Mouse (Mus musculus) spleen, postnatal 10 days (tissue): ENCODE measurements around the gene Gm10964.

Experiments
- DNase-seq, 2 experiments: peaks; one replicate each; pipeline ENCODE4 v3.0.0; 2021 to 2022; ENCODE audit warnings: low spot score in 2 of 2

The Gm10964 gene

GRCm38 (mm10) chr3:103739329-103739728 lies at the start of gene Gm10964:
Gene Gm10964, plus strand, starts transcription at chr3:103739366.
- DNase-seq: peak in 1 of 2 experiments; percentile 5

DNA sequence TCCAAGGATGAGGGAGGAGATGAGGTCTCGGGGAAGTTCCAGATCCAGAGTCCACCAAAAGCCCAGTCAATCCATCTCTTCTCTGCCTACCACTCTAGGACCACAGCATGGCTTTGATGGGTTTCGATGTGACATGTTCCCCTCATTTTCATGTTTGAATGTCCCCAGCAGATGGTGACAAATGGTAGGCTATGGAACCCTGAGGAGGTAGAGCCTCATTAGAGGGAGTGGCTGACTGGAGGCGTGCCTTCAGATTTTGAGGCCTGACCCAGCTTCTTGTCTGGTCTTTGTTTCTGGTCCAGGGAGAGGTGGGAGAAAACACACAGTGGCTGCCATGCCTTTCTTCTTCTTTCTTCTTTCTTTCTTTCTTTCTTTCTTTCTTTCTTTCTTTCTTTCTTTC lies 48.7 kb upstream of the Gm10964 start:
- no peak for DNase-seq

DNA sequence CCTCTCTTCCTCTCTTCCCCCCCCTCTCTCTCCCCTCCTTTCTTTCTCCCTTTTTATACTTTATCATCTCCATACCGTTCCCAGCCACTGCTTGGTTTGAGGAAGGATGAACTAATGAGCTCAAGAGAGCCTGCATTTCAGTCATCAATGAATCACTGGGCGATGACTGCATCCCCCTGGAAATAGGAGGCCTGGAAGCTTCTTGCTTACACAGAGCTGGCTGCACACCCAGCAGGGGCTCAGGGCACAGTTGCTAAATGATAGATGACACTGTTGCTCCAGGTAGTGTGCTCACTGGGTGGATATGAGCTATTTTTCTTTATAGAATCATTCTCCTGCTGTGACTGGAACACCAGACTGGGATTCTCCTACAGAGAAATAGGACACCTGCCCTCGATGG lies 43.6 kb upstream of the Gm10964 start:
- DNase-seq: no peak

DNA sequence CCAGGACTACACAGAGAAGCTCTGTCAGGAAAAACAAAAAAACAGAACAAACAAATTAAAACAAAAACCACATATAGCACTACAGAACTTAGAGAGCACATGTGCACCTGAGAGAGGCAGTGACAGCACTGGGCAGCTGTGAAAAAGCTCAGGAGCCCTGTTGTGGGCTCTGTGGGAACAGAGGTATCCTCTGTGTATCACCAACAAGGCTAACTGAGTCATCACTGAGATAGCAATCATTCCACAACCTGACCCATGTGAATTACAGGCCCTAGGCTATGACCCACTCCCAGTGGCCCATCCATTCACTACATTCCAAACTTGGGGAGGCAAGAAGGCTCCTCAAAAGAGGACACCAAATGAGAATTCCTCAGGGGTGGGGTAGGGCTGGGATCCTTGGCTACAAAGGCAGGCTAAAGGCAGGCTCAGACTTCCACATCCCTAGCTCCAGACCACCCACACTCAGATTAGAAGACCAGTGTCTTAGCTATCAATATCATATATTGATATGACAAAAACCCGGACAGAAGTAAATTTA lies 42.7 kb upstream of the Gm10964 start:
- no peak for DNase-seq

DNA sequence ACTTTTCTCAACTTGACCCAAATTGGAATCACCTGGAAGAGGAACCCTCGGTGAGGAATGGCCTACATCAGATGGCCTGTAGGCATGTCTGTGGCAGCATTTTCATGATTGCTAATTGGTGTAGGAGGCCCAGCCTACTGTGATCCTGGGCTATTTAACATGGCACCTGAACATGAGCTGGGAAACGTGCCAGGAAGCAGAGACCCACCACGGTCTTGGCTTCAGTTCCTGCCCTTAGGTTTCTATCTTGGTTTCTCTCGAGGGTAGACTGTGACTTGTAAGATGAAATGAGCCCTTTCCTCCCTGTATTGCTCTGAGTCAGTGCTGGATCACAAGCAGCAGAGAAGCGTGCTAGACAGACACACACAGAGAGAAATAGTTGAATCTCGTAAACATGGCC lies 34.5 kb upstream of the Gm10964 start:
- DNase-seq: no peak

GRCm38 (mm10) chr3:103705426-103705825 lies 33.7 kb upstream of the Gm10964 start:
- no peak for DNase-seq

DNA sequence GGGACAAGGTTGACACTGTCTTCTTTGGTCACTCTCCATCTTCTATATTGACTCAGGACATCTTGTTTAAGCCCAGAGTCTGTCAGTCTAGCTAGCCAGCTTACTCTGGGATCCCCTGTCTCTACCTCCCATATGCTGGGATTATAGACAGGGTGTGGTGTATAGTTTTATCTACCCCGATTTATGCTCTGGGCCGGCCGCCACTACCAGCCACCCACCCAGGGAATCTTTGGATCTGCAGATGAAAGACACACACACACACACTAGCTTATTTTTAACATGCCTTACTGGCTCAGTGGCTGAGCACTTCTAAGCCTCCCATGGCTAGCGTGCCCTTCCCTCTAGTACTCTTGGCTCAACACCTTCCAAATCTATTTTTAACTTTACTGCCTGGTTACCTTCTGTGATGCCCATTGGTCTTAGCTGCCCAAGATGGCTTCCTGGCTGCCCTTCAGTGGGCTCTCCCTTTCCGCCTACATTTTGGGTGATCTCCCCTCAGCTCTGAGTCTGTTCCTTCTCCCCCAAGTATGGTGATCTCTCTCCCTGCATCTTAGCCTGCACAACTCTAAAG lies 29.6 kb upstream of the Gm10964 start:
- DNase-seq: no peak

- DNase-seq: no peak
Observed at GRCm38 (mm10) chr3:103712196-103712595, 27.0 kb upstream of the Gm10964 start.

DNA sequence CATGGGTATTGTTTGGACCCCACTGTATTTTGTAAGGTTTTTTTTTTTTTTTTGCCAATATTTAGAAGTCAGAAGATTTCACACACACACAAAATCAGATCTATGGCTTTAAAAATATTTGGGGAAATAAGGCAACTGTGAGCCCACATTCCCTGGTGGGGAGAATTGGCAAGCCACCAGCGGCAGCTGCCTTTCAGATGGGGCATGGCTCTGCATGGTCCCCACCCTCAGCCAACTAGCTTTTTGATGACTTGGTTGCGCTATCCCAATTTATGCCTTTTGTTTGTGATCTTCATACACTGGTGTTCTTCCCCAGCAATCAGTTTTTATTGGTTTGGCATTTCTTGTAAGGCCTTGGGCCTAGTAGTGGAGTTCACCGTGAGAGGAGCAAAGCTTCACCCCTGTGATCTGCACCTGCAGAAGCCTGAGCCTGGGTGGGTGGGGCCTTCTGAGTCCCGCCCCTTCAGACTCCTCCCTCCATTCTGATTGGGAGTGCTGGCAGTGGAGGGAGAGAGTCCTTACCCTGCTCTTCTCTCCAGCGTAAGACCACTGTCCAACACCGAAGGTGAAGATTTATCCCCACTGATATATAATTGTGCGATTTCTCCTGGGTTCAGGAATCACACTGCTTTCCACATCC lies 24.8 kb upstream of the Gm10964 start:
- DNase-seq: no peak

GRCm38 (mm10) chr3:103714942-103715341 lies 24.2 kb upstream of the Gm10964 start:
- DNase-seq: peak in 1 of 2 experiments; percentile 10

GRCm38 (mm10) chr3:103715762-103716693 lies 23.1 kb upstream of the Gm10964 start:
- DNase-seq: peak in 1 of 2 experiments; percentile 16

- peak in 1 of 2 experiments; percentile 11 for DNase-seq
Observed at GRCm38 (mm10) chr3:103716774-103717760, 22.1 kb upstream of the Gm10964 start.

DNA sequence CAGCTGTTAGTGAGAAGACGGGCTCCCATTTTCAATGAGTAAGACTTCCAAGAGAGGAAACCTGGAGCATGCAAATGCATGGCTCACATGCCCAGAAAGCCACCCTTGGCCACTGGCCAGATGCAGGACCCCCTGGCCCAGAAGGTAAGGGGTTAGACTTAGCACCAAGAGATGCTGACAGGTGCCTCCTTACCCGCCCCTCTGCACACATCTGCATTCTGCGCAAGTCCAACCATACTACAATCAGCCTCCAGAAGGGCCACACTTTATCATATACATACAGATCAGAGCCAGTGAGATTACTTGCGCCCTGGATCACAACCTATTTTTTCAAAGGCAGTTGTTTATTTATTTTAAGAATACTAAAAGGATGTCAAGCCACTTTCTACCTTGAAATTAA lies 20.4 kb upstream of the Gm10964 start:
- peak in 1 of 2 experiments; percentile 11 for DNase-seq

GRCm38 (mm10) chr3:103724137-103724536 lies 15.0 kb upstream of the Gm10964 start:
- DNase-seq: peak in 1 of 2 experiments; percentile 44

DNA sequence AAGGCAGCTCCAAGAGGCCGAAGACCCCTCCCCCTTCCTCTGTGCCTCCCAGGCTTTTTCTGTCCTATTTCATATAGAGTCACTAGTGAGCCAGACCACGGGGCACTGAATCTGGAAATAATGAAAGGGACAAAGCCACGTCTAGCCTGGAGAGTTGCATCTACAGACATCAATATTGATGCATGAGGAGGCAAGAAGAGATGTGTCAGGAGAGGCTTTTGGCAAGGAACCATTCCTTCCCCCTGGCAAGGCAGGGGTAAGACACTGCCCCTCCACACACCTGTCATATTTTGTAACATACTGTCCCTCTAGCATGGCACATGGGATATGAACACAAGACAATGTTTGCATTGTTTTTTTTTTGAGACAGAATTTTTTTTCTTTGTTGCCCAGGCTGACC lies 12.5 kb upstream of the Gm10964 start:
- DNase-seq: no peak

DNA sequence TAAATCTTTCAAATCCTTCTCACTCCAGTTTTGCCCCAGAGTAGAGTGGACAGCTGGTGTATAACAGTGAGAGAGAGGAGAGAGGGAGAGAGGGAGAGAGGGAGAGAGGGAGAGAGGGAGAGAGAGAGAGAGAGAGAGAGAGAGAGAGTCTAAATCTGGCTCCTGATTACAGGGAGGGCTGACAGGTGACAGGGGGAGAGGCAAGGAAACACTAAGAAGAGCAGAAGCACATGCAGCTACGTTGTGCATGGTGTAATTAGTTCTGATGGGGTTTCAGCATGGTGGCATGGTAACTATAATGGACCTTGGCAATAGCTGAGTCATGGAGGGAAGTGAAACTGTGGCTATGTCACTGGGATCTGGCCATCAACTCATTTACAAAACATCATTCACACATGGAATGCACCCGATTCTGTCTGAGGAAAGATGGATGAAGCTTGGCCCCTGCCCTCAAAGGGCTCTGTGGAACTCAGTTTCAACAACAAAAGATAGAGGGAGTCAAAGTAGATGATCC lies 11.3 kb upstream of the Gm10964 start:
- no peak for DNase-seq

DNA sequence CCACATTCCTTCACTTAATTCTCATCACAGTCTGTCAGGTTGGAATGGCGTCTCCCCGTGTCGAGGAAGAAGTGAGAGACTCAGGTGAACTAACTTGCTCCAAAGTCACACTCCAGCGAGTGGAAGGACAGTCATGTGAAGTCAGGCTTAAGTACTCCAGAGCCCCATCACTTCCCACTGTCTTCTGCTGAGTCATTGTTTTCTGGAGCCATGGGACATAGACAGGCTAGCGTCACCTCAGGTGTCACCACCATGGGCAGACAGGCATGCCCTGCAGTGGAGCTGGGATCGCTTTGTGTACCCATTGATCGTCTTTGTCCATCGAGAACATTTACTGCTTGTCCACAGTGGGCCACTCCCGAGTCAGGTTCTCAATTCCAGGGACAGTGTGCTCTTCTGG lies 9.3 kb upstream of the Gm10964 start:
- no peak for DNase-seq

DNA sequence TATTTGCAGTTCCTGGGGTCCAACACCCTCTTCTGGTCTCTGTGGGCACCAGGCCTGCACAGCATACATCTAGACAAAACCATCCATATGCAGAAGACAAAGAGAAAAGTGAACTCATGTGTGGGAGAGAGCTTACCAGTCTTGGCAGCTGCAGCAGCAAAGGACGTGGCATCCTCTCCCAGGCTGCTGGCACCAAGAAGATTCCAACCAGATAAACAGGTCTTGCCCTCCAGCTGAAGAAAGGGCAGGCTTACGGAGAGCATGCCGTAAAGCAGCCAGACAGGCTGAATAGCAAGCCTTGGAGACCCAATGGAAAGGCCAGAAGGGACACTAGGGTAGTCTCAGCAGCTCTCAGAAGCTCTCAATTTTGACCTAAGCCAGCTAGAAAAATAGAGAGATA lies 7.0 kb upstream of the Gm10964 start:
- DNase-seq: no peak

GRCm38 (mm10) chr3:103733176-103733575 lies 6.0 kb upstream of the Gm10964 start:
- DNase-seq: no peak

GRCm38 (mm10) chr3:103733799-103734695 lies 5.1 kb upstream of the Gm10964 start:
- no peak for DNase-seq
